Mouse (Mus musculus) CD8-positive naive resting alpha-beta T cell, adult 57 days (primary cell): ENCODE measurements around the gene Ralgapb. TPM values are rescaled to one million over a fixed set of nuclear protein-coding genes. Genes with fewer than 3 reads are reported as not detected.

ENCODE experiments used
- total RNA-seq: library from RNA; stranded (reverse); gene quantifications from one replicate; pipeline ENCODE4 v1.2.4, GENCODE M21; 2023

Ralgapb gene
- total RNA-seq = 80.7 TPM

DNA sequence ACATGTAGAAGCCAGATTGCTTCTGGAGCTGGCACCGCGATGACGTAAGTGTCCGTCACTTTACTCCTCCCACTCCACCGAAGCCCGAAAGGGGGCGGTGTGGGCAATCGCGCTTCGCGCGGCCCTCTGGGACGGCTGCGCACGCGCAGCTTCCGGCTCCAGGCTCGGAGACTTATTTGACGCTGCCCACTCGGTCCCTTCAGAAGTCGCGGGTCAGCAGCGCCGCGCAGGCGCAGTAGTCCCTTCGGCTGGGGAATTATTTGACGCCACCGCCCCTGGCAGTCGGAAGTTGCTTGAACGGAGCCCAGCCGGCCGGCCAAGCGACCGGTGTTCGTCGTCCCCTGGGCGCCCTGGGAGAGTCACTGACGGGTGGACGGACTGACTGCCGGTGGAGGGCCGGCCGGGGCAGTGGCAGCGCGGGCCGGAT, at the start of gene Ralgapb:
Gene Ralgapb, plus strand, starts transcription at position 254 of the 427 bp plus-strand sequence.

DNA sequence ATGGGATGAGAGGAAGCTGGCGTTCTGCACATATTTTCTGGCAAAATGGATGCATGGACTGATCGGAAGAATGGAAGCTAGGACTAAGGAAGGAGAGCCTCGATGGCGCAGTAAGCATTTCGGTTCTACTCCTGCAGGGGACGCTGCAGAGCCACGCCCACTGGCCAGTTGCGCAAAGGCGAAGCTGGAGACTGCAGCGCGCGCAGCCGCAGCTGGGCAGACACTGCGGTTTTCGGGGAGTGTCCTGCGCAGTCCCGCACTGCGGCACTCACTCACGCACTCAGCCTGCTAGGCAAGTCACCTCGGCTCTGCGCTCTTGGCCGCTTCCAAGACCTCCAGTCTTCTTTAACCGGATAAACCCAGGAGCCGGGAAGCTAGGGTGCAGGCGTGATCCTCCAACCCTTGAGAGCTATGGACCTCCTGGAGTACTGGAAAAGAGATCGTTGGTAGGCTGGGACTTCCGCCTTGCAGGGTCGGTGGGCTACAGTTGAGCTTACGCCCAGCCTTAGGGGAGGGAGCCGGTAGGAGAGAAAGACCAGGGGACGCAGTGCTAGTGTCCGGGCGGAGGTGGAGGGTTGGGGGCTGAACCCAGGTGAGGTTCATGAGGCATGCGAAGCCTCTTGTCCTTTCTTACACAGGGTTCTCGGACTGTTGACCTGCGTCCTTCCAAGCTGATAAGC, 34.1 kb upstream of the Ralgapb start, which contains the start of gene Snhg11:
Gene Snhg11, plus strand, starts transcription at position 196 of the 680 bp plus-strand sequence.

DNA sequence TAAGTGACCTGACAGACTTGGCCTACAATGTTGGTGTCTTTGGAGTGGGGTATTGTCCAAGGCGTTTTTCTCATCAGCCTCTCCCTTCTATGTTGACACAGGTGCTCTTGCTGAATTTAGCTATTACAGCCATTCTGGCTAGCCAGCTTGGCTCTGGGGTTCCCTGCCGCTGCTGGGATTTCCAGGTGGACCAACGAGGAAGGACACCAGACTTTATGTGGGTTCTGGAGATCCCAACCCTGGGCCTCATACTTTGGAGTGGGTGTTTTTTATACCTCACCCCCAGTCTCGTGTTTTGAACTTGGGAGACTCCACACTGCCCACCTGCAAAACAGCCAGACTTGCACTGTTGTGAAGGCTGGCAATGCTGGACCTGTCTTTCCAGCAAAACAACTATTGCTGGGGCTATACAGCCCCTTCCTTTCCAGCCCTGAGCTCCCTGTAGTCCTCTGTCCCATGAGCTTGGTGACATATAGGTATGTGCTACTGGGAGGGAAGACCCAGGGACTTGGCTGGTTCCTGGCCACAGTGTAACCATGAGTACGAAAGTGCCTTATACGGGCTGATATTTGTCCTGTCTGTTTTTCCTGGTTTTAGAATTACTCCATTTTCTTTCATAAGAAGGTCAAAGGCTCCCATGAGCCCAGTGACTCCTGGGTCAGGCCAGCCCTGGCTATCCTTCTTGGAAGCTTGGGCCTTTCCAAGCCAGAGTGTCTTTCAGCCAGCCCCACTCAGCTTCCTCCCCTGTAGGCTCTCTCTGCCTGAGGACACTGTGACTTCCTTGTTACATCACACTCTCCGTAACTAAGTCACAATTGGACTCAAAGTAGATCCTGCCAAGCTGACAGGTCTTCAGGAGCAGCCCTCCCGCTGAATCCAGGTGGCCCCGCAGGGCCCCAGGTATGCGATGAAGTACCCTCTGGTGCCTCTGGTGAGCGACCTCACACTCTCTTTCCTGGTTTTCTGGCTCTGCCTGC, 92.5 kb downstream of the Ralgapb start, which contains the start of gene Adig:
Gene Adig, plus strand, starts transcription at position 777 of the 977 bp plus-strand sequence.

DNA sequence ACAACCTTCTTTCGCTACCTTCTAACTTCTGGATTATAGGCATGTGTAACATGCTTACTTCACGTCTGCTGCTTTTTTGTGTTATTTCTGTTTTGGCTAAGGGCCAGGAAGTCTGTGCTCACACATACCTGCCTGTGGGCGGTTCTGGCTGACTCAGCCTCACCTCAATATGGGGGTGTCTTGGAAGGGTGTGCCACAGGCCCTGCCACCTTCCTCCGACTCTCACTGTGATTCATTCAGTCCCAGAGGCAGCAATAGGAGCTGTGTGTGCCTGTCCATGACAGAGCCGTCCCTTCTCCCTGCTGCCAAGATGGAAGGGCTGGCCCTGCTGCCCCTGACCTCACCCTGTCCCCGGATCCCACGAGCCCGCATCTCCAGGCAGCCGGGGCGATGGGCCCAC, 102.9 kb downstream of the Ralgapb start, which contains the start of gene Arhgap40:
Gene Arhgap40, plus strand, starts transcription at position 269 of the 400 bp plus-strand sequence.

Other genes starting within 250 kb of the Ralgapb start
- gene D630003M21Rik, start 180.6 kb upstream of the Ralgapb start, total RNA-seq = not detected
- gene Bpi, start 151.8 kb upstream of the Ralgapb start, total RNA-seq = not detected
- gene Lbp, start 103.4 kb upstream of the Ralgapb start, total RNA-seq = 1.2 TPM
- not detected for gene Snhg11, start 34.2 kb upstream of the Ralgapb start, total RNA-seq
- not detected for gene Adig, start 92.8 kb downstream of the Ralgapb start, total RNA-seq
- not detected for gene Arhgap40, start 102.9 kb downstream of the Ralgapb start, total RNA-seq
- not detected for gene Slc32a1, start 200.9 kb downstream of the Ralgapb start, total RNA-seq
- gene Actr5, start 215.0 kb downstream of the Ralgapb start, total RNA-seq = 41.8 TPM